Mouse (Mus musculus) monocyte, adult 59 days (primary cell): ENCODE measurements around the gene Il6ra. TPM values are rescaled to one million over a fixed set of nuclear protein-coding genes. Genes with fewer than 3 reads are reported as not detected.

Source experiments
- total RNA-seq, 2 experiments: library from RNA; stranded (reverse); gene quantifications; one replicate each; pipeline ENCODE4 v1.2.4; 2023

Il6ra gene
- 100 to 1,000 TPM; 326 to 334 TPM for total RNA-seq

DNA sequence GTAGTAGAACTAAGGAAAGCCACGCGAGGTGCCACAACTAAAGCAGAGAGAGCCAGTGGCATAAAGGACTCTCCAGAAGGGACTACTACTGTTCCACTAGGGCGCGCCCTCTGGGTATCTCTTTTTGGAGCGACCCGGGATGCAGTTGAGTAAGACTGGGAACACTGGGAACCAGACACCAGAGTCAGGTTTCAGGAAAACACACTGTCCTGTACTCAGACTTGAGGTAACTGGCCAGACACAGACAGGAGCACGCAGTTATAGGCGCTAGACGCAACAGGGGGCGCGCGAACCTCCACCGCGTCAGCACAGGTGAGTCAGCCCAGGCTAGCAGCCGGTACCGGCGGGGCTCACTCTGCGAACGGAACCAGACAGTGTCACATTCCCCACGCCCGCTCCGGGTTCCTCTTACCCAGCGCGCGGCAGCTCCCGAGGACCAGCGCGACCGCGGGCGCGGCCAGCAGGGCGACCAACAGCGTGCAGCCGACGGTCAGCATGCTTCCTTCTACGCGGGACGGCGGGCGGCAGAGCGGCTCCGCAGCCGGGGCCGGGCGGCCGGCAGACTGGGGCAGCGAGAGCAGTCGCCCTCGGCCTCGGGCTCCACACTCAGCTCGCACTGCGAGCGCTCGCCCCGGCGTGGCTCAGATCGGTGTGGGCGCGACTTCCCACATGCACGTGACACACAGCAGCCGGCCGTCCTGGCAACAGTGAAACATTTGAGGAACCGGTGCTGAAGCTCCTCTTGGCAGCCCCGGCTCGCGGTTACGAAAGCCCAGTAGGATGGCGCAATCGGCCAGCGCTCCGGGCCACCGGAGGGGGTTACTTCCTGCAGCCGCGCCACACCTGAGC lies at the start of gene Il6ra:
Gene Il6ra (minus strand): TSS at position 654 of the 849 bp plus-strand sequence.

DNA sequence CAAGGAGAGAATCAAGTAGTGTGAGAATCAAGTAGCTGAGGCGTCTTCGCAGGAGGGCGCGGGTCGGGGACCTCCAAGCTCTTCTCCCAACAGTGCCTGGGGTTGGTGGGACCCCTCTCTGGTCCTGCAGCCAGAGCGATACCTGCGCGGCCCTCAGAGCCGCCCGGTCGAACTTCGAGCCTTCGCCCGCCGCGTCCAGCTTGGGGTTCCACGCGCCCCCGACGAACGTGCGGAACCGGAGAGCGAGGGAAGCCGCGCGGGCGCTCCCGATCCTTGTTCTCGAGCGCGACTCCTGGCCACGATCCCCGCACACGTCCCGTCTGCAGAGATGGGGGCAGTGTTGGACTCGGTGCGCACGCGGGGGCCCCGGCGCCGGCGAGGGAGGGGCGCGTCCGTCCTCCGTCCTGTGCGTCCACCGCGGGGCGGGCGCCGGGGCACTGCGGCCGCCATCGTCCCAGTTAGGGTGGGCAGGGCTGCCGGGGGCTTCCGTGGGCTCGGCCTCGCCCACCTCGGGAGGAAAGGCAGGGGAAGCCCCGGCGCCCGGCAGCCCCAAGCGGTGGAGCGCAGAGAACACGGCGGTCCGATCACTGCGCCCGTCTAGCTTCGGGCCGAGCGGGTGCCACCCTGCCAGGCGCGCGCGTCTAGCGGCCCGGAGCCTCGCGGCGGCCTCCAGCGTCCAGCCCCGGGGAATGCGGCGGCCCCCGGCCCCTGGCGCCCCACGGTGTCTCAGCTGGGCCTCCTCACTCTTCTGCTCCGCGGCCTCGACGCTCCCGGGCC lies 82.0 kb downstream of the Il6ra start, which contains the start of gene She:
Gene She (plus strand): TSS at position 556 of the 777 bp plus-strand sequence.

Other genes starting within 250 kb of the Il6ra start
- gene Adar, start 198.2 kb downstream of the Il6ra start, total RNA-seq: 10 to 100 TPM; 86.4 to 90.8 TPM
- 1 to 10 TPM; 1.1 to 1.3 TPM for gene Chrnb2, start 148.6 kb downstream of the Il6ra start, total RNA-seq
- gene Ube2q1, start 139.6 kb downstream of the Il6ra start, total RNA-seq: 100 to 1,000 TPM in 1 of 2 experiments, 10 to 100 TPM in 1; 94.2 to 104 TPM
- gene She, start 81.8 kb downstream of the Il6ra start, total RNA-seq: under 1 TPM in 1 of 2 experiments, not detected in 1; 0.13 TPM
- gene Atp8b2, start 50.3 kb upstream of the Il6ra start, total RNA-seq: 10 to 100 TPM; 39.7 to 43.8 TPM
- 10 to 100 TPM; 49.4 to 58.5 TPM for gene Hax1, start 85.6 kb upstream of the Il6ra start, total RNA-seq
- 10 to 100 TPM; 60.3 to 68.3 TPM for gene 4933434E20Rik, start 138.4 kb upstream of the Il6ra start, total RNA-seq
- gene Ubap2l, start 139.4 kb upstream of the Il6ra start, total RNA-seq: 100 to 1,000 TPM; 200 to 228 TPM
- gene Tpm3, start 159.5 kb upstream of the Il6ra start, total RNA-seq: 100 to 1,000 TPM; 594 to 595 TPM
- gene Nup210l, start 190.9 kb upstream of the Il6ra start, total RNA-seq: under 1 TPM; 0.61 to 0.63 TPM